Mouse (Mus musculus): ENCODE measurements around the gene Slit2. TPM values are rescaled to one million over a fixed set of nuclear protein-coding genes. Genes with fewer than 3 reads are reported as not detected.

Slit2 gene
- 23.1 and 25.4 TPM in 2 replicates for polyA plus RNA-seq (2015; fragmentation: Nextera tagmentation; extraction: Ambion mirVana)

- H3K4me2 ChIP-seq: peak within 1 kb of the TSS; percentile 91
- WGBS: under 1% methylated on average over 66 of the region's 66 CpGs
- peak within 1 kb of the TSS; percentile 59 for H3K27ac ChIP-seq
- peak; percentile 87 for ATAC-seq (replicated peaks)
- H3K9ac ChIP-seq: peak within 1 kb of the TSS; percentile 68
- peak within 1 kb of the TSS; percentile 77 for H3K4me3 ChIP-seq
- no peaks in the 10 kb centered on the region for H3K27me3 ChIP-seq (replicated peaks)
- no peaks in the 10 kb centered on the region for H3K36me3 ChIP-seq (replicated peaks)
- H3K4me1 ChIP-seq: peaks cover 29% of the 10 kb centered on the region
- no peaks in the 10 kb centered on the region for H3K9me3 ChIP-seq
These were observed at the start of gene Slit2 for GRCm38 (mm10) chr5:47982941-47983701. Gene Slit2 (plus strand): TSS chr5:47983138.

- H3K4me3 ChIP-seq: no peak overlapping the region
- no peak for ATAC-seq (replicated peaks)
- H3K9me3 ChIP-seq: no peaks in the 10 kb centered on the region
- no peak overlapping the region for H3K9ac ChIP-seq
- no peaks in the 10 kb centered on the region for H3K36me3 ChIP-seq (replicated peaks)
- H3K27ac ChIP-seq: no peak overlapping the region
- WGBS: 88% methylated on average over 5 of the region's 5 CpGs
- H3K27me3 ChIP-seq (replicated peaks): no peaks in the 10 kb centered on the region
- H3K4me2 ChIP-seq: no peak overlapping the region
- H3K4me1 ChIP-seq: no peaks in the 10 kb centered on the region
These were observed 44.2 kb upstream of the Slit2 start for GRCm38 (mm10) chr5:47938586-47939372.

GRCm38 (mm10) chr5:47956451-47956850 is 26.5 kb upstream of the Slit2 start:
- no peak for ATAC-seq (replicated peaks)
- Histone ChIP-seq H3K4me3 (no peak overlapping the region), H3K4me1 (no peaks in the 10 kb centered on the region), H3K4me2 (no peak overlapping the region), H3K27me3 (replicated peaks) (no peaks in the 10 kb centered on the region), H3K36me3 (replicated peaks) (no peaks in the 10 kb centered on the region), H3K9ac (no peak overlapping the region), H3K27ac (no peak overlapping the region), H3K9me3 (no peaks in the 10 kb centered on the region)
- WGBS: 82% methylated on average over 1 of the region's 1 CpGs

GRCm38 (mm10) chr5:47975795-47976194 is 7.1 kb upstream of the Slit2 start:
- Histone ChIP-seq H3K4me2 (no peak overlapping the region), H3K9me3 (no peaks in the 10 kb centered on the region), H3K4me1 (no peaks in the 10 kb centered on the region), H3K36me3 (replicated peaks) (no peaks in the 10 kb centered on the region), H3K27ac (no peak overlapping the region), H3K4me3 (no peak overlapping the region), H3K27me3 (replicated peaks) (no peaks in the 10 kb centered on the region), H3K9ac (no peak overlapping the region)
- WGBS: 48% methylated on average over 2 of the region's 2 CpGs
- ATAC-seq (replicated peaks): peak; percentile 82

- WGBS: 38% methylated on average over 4 of the region's 4 CpGs
- Histone ChIP-seq H3K4me2 (no peak overlapping the region), H3K36me3 (replicated peaks) (no peaks in the 10 kb centered on the region), H3K9me3 (no peaks in the 10 kb centered on the region), H3K27ac (no peak overlapping the region), H3K4me3 (no peak overlapping the region), H3K9ac (no peak overlapping the region), H3K27me3 (replicated peaks) (no peaks in the 10 kb centered on the region), H3K4me1 (peaks cover 7% of the 10 kb centered on the region)
- ATAC-seq (replicated peaks): no peak
These were observed 3.6 kb upstream of the Slit2 start for GRCm38 (mm10) chr5:47979371-47979770.

GRCm38 (mm10) chr5:47980459-47980858 is 2.5 kb upstream of the Slit2 start:
- Histone ChIP-seq H3K36me3 (replicated peaks) (no peaks in the 10 kb centered on the region), H3K4me3 (no peak overlapping the region), H3K4me1 (peaks cover 18% of the 10 kb centered on the region), H3K27me3 (replicated peaks) (no peaks in the 10 kb centered on the region), H3K9me3 (no peaks in the 10 kb centered on the region), H3K27ac (no peak overlapping the region), H3K9ac (no peak overlapping the region), H3K4me2 (no peak overlapping the region)
- WGBS: 31% methylated on average over 5 of the region's 5 CpGs
- ATAC-seq (replicated peaks): no peak

- Histone ChIP-seq H3K4me3 (no peak overlapping the region), H3K27ac (no peak overlapping the region), H3K27me3 (replicated peaks) (no peaks in the 10 kb centered on the region), H3K4me2 (peak overlapping the region; percentile 91), H3K9me3 (no peaks in the 10 kb centered on the region), H3K36me3 (replicated peaks) (no peaks in the 10 kb centered on the region), H3K4me1 (peaks cover 29% of the 10 kb centered on the region), H3K9ac (no peak overlapping the region)
- no peak for ATAC-seq (replicated peaks)
- WGBS: 59% methylated on average over 8 of the region's 8 CpGs
These were observed 987 bp upstream of the Slit2 start for GRCm38 (mm10) chr5:47981951-47982350.

GRCm38 (mm10) chr5:47983746-47984583 is 1.0 kb downstream of the Slit2 start:
- Histone ChIP-seq H3K27me3 (replicated peaks) (no peaks in the 10 kb centered on the region), H3K9ac (peak overlapping the region; percentile 68), H3K4me2 (peak overlapping the region; percentile 91), H3K27ac (peak overlapping the region; percentile 59; the same call in 1 of the 2 replicates), H3K9me3 (no peaks in the 10 kb centered on the region), H3K4me3 (peak overlapping the region; percentile 77), H3K4me1 (peaks cover 32% of the 10 kb centered on the region), H3K36me3 (replicated peaks) (no peaks in the 10 kb centered on the region)
- 0% methylated on average over 38 of the region's 38 CpGs for WGBS
- ATAC-seq (replicated peaks): peak; percentile 34

- H3K27me3 ChIP-seq (replicated peaks): no peaks in the 10 kb centered on the region
- H3K4me2 ChIP-seq: peak overlapping the region; percentile 91
- peak overlapping the region; percentile 24; the same call in 1 of the 2 replicates for H3K27ac ChIP-seq
- no peaks in the 10 kb centered on the region for H3K36me3 ChIP-seq (replicated peaks)
- peak overlapping the region; percentile 77 for H3K4me3 ChIP-seq
- H3K9me3 ChIP-seq: no peaks in the 10 kb centered on the region
- WGBS: 1% methylated on average over 23 of the region's 23 CpGs
- peaks cover 33% of the 10 kb centered on the region for H3K4me1 ChIP-seq
- ATAC-seq (replicated peaks): peak; percentile 24
- peak overlapping the region; percentile 68 for H3K9ac ChIP-seq
These were observed 1.8 kb downstream of the Slit2 start for GRCm38 (mm10) chr5:47984584-47985197.

GRCm38 (mm10) chr5:47985198-47985631 is 2.3 kb downstream of the Slit2 start:
- H3K27me3 ChIP-seq (replicated peaks): no peaks in the 10 kb centered on the region
- peaks cover 33% of the 10 kb centered on the region for H3K4me1 ChIP-seq
- under 1% methylated on average over 13 of the region's 13 CpGs for WGBS
- H3K4me3 ChIP-seq: peak overlapping the region; percentile 77
- H3K27ac ChIP-seq: 0 out of 2 replicates have a peak overlapping the region, but pooled peaks have one; percentile 11
- no peaks in the 10 kb centered on the region for H3K36me3 ChIP-seq (replicated peaks)
- peak overlapping the region; percentile 68 for H3K9ac ChIP-seq
- peak overlapping the region; percentile 91 for H3K4me2 ChIP-seq
- ATAC-seq (replicated peaks): peak; percentile 35
- no peaks in the 10 kb centered on the region for H3K9me3 ChIP-seq

- no peaks in the 10 kb centered on the region for H3K36me3 ChIP-seq (replicated peaks)
- peak overlapping the region; percentile 77 for H3K4me3 ChIP-seq
- H3K4me1 ChIP-seq: peaks cover 33% of the 10 kb centered on the region
- no peaks in the 10 kb centered on the region for H3K9me3 ChIP-seq
- peak overlapping the region; percentile 46 for H3K27ac ChIP-seq
- H3K4me2 ChIP-seq: peak overlapping the region; percentile 91
- peak overlapping the region; percentile 68 for H3K9ac ChIP-seq
- ATAC-seq (replicated peaks): peak; percentile 18
- 1% methylated on average over 48 of the region's 48 CpGs for WGBS
- no peaks in the 10 kb centered on the region for H3K27me3 ChIP-seq (replicated peaks)
These were observed 3.1 kb downstream of the Slit2 start for GRCm38 (mm10) chr5:47985901-47986670.
